Mouse (Mus musculus): Measurements from ENCODE around the gene Kcnt1.

- TF ChIP-seq CTCF (IDR thresholded peaks at IDR 0.05; ENCODE audit: control insufficient read depth, insufficient read depth, low read length) (peak; percentile 57; the same call in 1 of the 2 replicates), POLR2A (IDR thresholded peaks at IDR 0.05; ENCODE audit: borderline replicate concordance, control insufficient read depth, low read depth, low read length) (no peak)
These were observed 67.8 kb downstream of the Kcnt1 start for GRCm38 (mm10) chr2:25931249-25931859.

Data from bone marrow, adult 2 months (tissue).